Mouse (Mus musculus): ENCODE results near the gene Prr14. TPM values are rescaled to one million over a fixed set of nuclear protein-coding genes. Genes with fewer than 3 reads are reported as not detected.
"Not testable (repeated sequence)": the region's sequence is repeated elsewhere in the genome, so short reads cannot be mapped to it uniquely, and the experiment has no call there.

The Prr14 gene
- polyA plus RNA-seq, 1 experiment from 2014 or later: 47.9 TPM

DNA sequence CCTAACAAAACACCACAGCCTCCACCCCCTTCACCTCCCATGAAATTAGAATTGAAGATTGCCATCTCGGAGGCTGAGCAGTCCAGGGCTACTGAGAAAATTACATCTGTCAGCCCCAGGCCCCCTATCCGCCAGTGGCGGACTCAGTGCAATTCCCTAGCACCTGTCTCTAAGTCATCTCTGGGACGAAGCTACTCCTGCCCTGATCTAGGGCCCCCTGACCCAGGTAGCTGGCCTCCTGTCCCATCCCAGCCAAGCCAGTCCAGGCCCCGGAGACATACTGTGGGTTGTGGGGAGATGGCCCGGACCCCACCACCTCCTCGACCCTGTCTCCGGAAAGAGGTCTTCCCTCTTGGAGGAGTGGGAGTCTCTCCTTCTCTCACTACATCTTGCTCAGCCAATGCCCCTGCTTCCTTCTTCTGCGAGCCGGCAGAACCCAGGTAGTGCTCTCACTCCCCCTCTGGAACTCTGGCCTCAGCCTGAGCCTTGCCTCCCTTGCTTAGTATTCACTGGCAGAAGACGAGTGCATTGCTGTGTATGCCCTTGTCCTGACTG is 15.9 kb downstream of the Prr14 start:
- peaks cover 39% of the 10 kb centered on the region for H3K4me1 ChIP-seq
- 93% methylated on average over 11 of the region's 11 CpGs for WGBS

DNA sequence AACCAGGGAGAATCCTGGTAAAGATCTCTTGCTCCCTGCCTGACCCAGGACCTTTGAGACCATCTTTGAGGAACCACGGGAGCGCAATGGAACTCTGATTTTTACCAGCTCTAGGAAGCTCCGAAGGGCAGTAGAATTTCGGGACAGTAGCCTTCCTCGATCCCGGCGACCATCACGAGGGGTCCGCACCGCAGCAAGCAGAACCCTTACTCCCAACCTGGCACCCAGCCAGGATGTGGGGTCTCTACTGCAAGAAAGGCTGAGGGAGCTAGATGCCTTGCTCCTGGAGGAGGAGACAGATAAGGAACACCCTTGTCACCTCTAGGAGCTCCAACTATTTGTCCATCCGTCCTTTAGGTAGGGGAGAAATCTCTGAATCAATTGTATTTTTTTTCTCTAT is 16.9 kb downstream of the Prr14 start:
- Histone ChIP-seq H3K4me3 (0 out of 2 replicates have a peak overlapping the region, but pooled peaks have one; percentile 99), H3K9me3 (no peaks in the 10 kb centered on the region), H3K4me1 (peaks cover 47% of the 10 kb centered on the region), H3K27ac (replicated peaks) (no peak overlapping the region), H3K36me3 (replicated peaks) (peaks cover 58% of the 10 kb centered on the region), H3K27me3 (replicated peaks; ENCODE audit: low read depth, poor library complexity, severe bottlenecking) (no peaks in the 10 kb centered on the region)
- WGBS: 96% methylated on average over 11 of the region's 11 CpGs
- no peak for DNase-seq (ENCODE audit: low spot score)

More for the DNA sequence above, 15.9 kb downstream of the Prr14 start:
- Histone ChIP-seq H3K27me3 (replicated peaks; ENCODE audit: low read depth, poor library complexity, severe bottlenecking) (no peaks in the 10 kb centered on the region), H3K9me3 (no peaks in the 10 kb centered on the region), H3K27ac (replicated peaks) (no peak overlapping the region), H3K36me3 (replicated peaks) (peaks cover 47% of the 10 kb centered on the region), H3K4me3 (0 out of 2 replicates have a peak overlapping the region, but pooled peaks have one; percentile 16)
- no peak for DNase-seq (ENCODE audit: low spot score)

DNA sequence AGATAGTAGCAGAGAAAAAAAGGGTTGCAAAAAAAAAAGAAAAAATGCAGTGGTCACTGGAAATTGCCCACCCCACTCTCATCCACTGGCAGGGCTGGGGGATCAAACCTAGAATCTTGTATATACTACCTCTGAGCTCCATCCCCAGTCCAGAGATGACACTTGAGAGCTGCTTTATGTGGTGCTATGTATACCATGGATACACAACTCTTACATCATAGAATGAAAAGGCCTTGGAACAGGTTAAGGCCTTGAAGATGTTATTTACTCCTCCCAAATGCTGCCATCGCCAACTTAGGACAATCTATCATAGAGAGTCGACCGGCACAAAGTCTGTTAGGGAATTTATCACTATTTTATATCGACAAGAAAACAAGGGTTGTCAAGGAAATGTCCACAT is 17.4 kb downstream of the Prr14 start:
- Histone ChIP-seq H3K9me3 (no peaks in the 10 kb centered on the region), H3K36me3 (replicated peaks) (peaks cover 63% of the 10 kb centered on the region), H3K4me1 (peaks cover 42% of the 10 kb centered on the region), H3K4me3 (peak overlapping the region; percentile 99), H3K27me3 (replicated peaks; ENCODE audit: low read depth, poor library complexity, severe bottlenecking) (no peaks in the 10 kb centered on the region), H3K27ac (replicated peaks) (no peak overlapping the region)
- 85% methylated on average over 4 of the region's 4 CpGs for WGBS
- DNase-seq (ENCODE audit: low spot score): no peak

DNA sequence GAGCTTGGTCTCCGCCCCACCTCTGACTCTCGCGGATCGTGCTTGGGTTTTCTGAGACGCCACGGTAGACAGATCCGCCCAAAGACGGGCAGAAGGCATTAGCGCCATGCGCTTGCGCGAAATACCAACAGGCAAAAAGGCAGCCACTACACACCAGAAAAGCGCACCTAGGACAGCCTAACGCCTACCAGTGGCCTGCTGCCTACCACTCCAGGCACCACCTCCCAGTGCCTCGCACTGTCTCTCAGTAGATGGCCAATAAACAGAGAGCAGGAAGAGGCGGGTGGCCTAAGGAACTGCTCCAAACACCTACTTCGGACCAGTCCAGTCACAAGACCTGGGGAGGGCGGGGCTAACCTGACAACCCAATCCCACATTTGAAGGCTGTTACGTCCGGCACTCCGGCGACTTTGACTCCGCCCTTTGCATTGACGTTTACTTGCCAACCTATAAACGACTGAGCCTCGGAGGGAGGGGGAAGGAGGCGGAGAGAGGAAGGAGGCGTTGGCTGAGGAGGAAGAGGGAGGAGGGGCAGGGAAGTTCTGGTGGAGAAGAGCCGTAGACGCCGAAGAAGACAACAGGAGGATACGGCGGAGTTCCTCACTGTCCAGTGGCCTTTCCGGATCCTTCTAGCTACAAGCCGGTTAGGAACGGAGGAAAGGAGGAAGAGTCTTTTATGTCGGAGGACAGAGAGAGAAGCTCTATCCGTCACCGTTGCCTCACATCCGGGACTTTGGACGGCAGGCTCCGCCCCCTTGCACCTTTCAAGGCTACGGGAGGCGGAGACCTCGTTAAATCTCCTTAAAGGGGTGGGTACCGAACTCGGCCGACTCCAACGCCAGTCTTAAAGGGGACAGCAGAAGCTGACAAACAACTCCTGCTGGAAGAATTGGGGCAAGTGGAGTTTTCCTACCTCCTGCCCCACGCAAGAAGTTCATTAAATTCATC is 18.6 kb downstream of the Prr14 start:
- no peaks in the 10 kb centered on the region for H3K27me3 ChIP-seq (replicated peaks; ENCODE audit: low read depth, poor library complexity, severe bottlenecking)
- DNase-seq (ENCODE audit: low spot score): peak; percentile 98
- peaks cover 34% of the 10 kb centered on the region for H3K4me1 ChIP-seq
- no peaks in the 10 kb centered on the region for H3K9me3 ChIP-seq
- H3K4me3 ChIP-seq: peak overlapping the region; percentile 99
- H3K27ac ChIP-seq (replicated peaks): peak overlapping the region; percentile 94
- under 1% methylated on average over 50 of the region's 50 CpGs for whole genome bisulfite sequencing
- H3K36me3 ChIP-seq (replicated peaks): peaks cover 72% of the 10 kb centered on the region

DNA sequence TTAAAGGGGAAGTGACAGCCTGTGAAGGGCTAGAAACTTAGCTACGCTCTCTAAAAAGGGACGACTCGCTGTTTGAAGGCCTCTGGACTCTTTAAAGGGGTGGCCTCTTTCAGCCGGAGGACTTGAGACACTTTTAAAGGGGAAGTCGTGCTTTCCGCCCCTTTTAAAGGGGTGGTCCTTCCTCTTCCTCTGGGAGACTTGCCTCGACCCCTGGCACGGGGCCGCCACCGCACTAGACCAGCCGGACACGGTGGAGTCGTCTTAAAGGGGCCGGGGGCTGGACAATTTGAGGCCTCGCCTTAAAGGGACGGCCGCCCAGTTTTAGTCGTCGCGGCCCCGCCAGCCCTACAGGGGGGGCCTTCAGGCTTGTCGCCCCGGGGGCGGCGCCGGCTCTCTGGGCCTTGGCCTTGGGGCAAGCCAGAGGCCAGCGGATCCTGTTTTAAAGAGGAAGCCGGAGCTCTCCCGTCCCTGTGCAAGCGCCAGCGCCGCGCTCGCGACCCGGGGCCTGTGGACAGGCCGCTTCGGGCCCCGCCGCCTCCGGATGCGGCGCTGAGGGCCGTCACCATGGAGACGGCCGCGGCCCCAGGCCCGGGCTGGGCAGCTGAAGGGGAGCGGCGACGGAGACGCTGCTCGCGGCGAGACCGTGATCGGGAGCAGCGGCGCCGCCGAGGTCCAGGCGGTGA is 19.4 kb downstream of the Prr14 start, which contains the start of gene Fbrs:
TSS of gene Fbrs (plus strand) at position 565 of the 683 bp plus-strand sequence.
- Histone ChIP-seq H3K36me3 (replicated peaks) (peaks cover 72% of the 10 kb centered on the region), H3K27ac (replicated peaks) (peak within 1 kb of the TSS; percentile 94), H3K27me3 (replicated peaks; ENCODE audit: low read depth, poor library complexity, severe bottlenecking) (no peaks in the 10 kb centered on the region), H3K9me3 (no peaks in the 10 kb centered on the region), H3K4me1 (peaks cover 34% of the 10 kb centered on the region), H3K4me3 (peak within 1 kb of the TSS; percentile 99)
- WGBS: under 1% methylated on average over 62 of the region's 62 CpGs
- peak; percentile 94 for DNase-seq (ENCODE audit: low spot score)

DNA sequence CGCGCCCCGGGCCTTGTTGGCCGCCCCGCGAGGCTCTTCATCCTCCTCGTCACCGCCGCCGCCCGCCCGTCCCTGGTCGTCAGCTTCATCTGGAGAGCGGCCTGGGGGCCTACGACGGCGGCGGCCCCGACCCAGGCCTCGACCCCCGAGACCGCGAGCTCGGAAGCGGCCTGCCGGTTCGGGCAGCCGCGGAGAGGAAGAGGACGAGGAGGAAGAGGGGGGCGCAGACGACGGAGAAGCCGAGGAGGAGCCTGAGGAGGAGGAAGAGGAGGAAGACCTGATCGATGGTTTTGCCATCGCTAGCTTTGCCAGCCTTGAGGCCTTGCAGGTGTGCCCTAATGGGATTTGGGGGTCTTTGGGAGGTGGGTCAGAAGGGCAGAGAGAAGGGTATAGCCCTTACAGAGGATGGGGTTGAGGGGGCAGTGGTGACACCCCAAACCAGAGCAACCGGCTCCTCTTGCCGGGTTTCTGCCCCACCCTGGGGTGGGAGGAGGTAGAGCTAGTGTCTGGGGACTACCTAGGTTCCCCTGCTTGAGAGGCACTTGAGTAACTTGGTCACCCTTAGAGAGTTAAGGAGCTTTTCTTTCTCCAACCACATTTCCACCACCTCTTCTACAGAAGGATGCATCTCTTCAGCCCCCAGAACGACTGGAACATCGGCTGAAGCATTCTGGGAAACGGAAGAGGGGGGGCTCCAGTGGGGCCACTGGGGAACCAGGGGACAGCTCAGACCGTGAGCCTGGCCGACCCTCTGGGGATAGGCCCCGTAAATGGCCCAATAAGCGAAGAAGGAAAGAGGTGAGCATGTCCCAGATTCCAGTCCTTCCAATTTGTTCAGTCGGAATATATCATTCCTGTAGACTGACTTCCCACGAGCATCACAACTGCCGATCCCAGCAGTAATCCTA is 20.2 kb downstream of the Prr14 start:
- WGBS: 6% methylated on average over 48 of the region's 48 CpGs
- no peak for DNase-seq (ENCODE audit: low spot score)
- Histone ChIP-seq H3K4me1 (peaks cover 35% of the 10 kb centered on the region), H3K4me3 (peak overlapping the region; percentile 99), H3K27ac (replicated peaks) (peak overlapping the region; percentile 94), H3K9me3 (no peaks in the 10 kb centered on the region), H3K27me3 (replicated peaks; ENCODE audit: low read depth, poor library complexity, severe bottlenecking) (no peaks in the 10 kb centered on the region), H3K36me3 (replicated peaks) (peaks cover 72% of the 10 kb centered on the region)

DNA sequence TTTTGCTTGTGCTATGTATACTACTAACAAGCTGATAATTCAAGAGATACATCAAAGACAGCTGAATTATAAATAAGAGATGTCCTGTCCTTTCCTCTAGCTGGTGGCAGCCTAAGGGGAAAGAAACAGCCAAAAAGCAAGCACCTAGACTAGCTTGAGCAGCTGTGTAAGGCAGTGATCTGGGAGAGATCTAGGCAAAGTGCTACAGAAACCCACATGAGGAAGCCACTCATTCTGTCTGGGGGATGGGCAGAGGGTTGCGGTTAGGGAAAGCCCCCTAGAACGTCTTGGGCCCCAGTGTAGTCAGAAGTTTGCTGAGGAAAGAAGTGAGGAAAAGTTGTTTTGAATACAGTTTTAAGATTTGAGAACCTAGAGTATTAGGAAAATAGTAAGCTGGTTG is 20.9 kb downstream of the Prr14 start:
- WGBS: 75% methylated on average over 2 of the region's 2 CpGs
- no peaks in the 10 kb centered on the region for H3K9me3 ChIP-seq
- H3K27me3 ChIP-seq (replicated peaks; ENCODE audit: low read depth, poor library complexity, severe bottlenecking): no peaks in the 10 kb centered on the region
- peak overlapping the region; percentile 99 for H3K4me3 ChIP-seq
- H3K4me1 ChIP-seq: peaks cover 36% of the 10 kb centered on the region
- DNase-seq (ENCODE audit: low spot score): no peak
- H3K36me3 ChIP-seq (replicated peaks): peaks cover 72% of the 10 kb centered on the region
- H3K27ac ChIP-seq (replicated peaks): no peak overlapping the region

DNA sequence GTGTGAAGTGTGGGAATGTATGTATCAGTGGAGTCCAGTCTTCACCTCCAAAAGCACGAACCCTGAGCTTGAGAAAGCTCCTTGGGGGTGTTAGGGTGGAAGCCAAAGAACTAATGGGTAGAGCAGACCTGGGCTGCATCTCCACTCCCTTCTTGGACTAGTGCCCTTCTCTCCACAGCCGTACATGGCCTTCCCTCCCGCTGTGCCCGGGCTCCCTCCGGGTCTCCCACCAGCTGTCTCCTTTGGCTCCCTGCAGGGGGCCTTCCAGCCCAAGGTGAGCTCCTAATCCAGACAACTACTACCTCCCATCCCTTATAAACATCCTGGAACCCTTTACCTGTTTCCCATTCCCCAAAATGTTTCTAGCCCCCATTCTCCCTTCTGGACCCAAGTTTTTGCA is 26.0 kb downstream of the Prr14 start:
- Histone ChIP-seq H3K27me3 (replicated peaks; ENCODE audit: low read depth, poor library complexity, severe bottlenecking) (no peaks in the 10 kb centered on the region), H3K36me3 (replicated peaks) (peaks cover 98% of the 10 kb centered on the region), H3K27ac (replicated peaks) (no peak overlapping the region), H3K4me3 (0 out of 2 replicates have a peak overlapping the region, but pooled peaks have one; percentile 2), H3K4me1 (peaks cover 9% of the 10 kb centered on the region), H3K9me3 (no peaks in the 10 kb centered on the region)
- no peak for DNase-seq (ENCODE audit: low spot score)
- WGBS: 87% methylated on average over 5 of the region's 5 CpGs

DNA sequence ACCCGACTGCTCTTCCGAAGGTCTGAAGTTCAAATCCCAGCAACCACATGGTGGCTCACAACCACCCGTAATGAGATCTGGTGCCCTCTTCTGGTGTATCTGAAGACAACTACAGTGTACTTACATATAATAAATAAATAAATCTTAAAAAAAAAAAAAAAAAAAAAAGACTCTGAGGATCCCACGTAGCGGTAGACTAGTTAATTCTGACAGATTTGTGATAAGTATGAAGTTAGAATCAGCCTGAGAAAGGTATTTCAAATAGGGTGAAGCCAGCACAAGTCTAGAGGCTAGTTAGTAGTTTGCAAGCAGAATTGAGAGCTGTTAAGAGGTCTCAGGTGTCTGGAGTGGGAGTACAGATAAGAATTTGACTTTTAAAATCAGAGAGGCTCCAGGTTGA is 29.0 kb downstream of the Prr14 start:
- not testable (repeated sequence) for H3K4me3 ChIP-seq; H3K27ac ChIP-seq (replicated peaks); H3K27me3 ChIP-seq (replicated peaks; ENCODE audit: low read depth, poor library complexity, severe bottlenecking); DNase-seq (ENCODE audit: low spot score); H3K4me1 ChIP-seq; H3K9me3 ChIP-seq
- H3K36me3 ChIP-seq (replicated peaks): peaks cover 93% of the 10 kb centered on the region
- 89% methylated on average over 5 of the region's 5 CpGs for WGBS

DNA sequence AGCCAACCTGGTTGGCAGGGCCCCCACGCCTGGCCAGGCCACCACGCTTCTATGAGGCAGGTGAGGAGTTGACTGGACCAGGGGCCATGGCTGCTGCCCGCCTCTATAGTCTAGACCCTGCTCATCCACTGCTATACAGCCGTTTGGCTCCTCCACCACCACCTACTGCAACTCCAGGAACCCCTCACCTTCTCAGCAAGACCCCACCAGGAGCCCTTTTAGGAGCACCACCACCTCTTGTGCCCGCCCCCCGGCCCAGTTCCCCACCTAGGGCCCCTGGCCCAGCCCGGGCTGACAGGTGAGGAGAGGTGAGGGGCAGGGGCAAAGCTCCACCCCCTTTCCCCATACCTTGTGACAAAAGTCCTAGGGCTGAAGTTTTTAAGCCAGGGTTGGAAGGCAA is 30.6 kb downstream of the Prr14 start:
- 97% methylated on average over 7 of the region's 7 CpGs for WGBS
- no peaks in the 10 kb centered on the region for H3K27me3 ChIP-seq (replicated peaks; ENCODE audit: low read depth, poor library complexity, severe bottlenecking)
- no peak for DNase-seq (ENCODE audit: low spot score)
- no peaks in the 10 kb centered on the region for H3K4me1 ChIP-seq
- no peak overlapping the region for H3K4me3 ChIP-seq
- no peak overlapping the region for H3K27ac ChIP-seq (replicated peaks)
- H3K9me3 ChIP-seq: no peaks in the 10 kb centered on the region
- peaks cover 77% of the 10 kb centered on the region for H3K36me3 ChIP-seq (replicated peaks)

DNA sequence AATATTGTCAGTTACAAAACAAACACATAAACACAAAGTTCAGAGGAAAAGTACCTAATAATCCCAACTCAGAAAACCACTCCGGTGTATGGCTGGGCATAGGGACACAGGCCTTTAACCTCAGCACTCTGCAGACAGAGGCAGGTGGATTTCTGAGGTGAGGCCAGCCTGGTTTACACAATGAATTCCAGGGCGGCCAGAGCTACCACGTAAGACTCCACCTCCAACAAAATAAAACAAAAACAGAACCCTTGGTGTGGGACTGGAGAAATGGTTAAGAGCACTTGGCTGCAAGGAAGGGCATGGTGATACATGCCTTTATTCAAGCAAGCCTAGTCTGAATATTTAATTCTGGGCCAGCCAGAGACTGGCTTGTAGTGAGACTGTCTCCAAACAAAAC is 32.4 kb downstream of the Prr14 start:
- no peak for DNase-seq (ENCODE audit: low spot score)
- no peak overlapping the region for H3K27ac ChIP-seq (replicated peaks)
- no peaks in the 10 kb centered on the region for H3K9me3 ChIP-seq
- no peak overlapping the region for H3K4me3 ChIP-seq
- no peaks in the 10 kb centered on the region for H3K27me3 ChIP-seq (replicated peaks; ENCODE audit: low read depth, poor library complexity, severe bottlenecking)
- H3K36me3 ChIP-seq (replicated peaks): peaks cover 58% of the 10 kb centered on the region
- 93% methylated on average over 3 of the region's 3 CpGs for WGBS
- no peaks in the 10 kb centered on the region for H3K4me1 ChIP-seq

DNA sequence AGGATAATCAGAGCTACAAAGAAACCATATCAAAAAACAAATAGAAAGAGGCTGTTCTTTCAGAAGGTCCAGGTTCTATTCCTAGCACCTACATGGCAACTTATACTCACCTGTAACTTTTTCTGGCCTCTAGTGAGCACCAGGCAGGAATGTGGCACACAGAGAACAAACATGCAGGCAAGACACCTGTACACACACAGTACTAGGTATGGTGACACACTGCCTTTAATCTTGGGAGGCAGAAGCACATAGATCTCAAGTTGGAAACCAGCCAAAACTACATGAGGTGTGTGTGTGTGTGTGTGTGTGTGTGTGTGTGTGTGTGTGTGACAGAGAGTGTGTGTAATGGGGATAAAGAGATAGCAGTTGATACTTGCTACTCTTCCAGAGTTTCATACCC is 35.2 kb downstream of the Prr14 start:
- no peaks in the 10 kb centered on the region for H3K27me3 ChIP-seq (replicated peaks; ENCODE audit: low read depth, poor library complexity, severe bottlenecking)
- no peak for DNase-seq (ENCODE audit: low spot score)
- no peaks in the 10 kb centered on the region for H3K9me3 ChIP-seq

More for the DNA sequence above, 35.2 kb downstream of the Prr14 start:
- no peaks in the 10 kb centered on the region for H3K4me1 ChIP-seq
- H3K4me3 ChIP-seq: no peak overlapping the region
- peaks cover 32% of the 10 kb centered on the region for H3K36me3 ChIP-seq (replicated peaks)
- no peak overlapping the region for H3K27ac ChIP-seq (replicated peaks)

Measured in embryonic facial prominence, embryonic 10.5 days (tissue).